Mouse (Mus musculus): ENCODE data around the gene Panx2. TPM values are rescaled to one million over a fixed set of nuclear protein-coding genes. Genes with fewer than 3 reads are reported as not detected.

Gene Panx2
- polyA plus RNA-seq (2016; fragmentation: Nextera tagmentation; extraction: Ambion mirVana) = 1.8 and 1.9 TPM in 2 replicates

- peak within 1 kb of the TSS; percentile 78 for H3K4me3 ChIP-seq
- 1% methylated on average over 55 of the region's 57 CpGs for WGBS
- peaks cover 16% of the 10 kb centered on the region for H3K4me1 ChIP-seq
- no peak for DNase-seq (ENCODE audit: low spot score)
- peak within 1 kb of the TSS; percentile 89 for H3K27ac ChIP-seq
- H3K36me3 ChIP-seq = peaks cover 11% of the 10 kb centered on the region; the same call in 1 of the 2 replicates
- no peaks in the 10 kb centered on the region for H3K9me3 ChIP-seq
- H3K27me3 ChIP-seq (ENCODE audit: insufficient read depth, poor library complexity, severe bottlenecking) = peaks cover 81% of the 10 kb centered on the region
These were observed at the start of gene Panx2 for GRCm38 (mm10) chr15:89059161-89059931. Panx2 (plus strand) TSS chr15:89059734.

DNA sequence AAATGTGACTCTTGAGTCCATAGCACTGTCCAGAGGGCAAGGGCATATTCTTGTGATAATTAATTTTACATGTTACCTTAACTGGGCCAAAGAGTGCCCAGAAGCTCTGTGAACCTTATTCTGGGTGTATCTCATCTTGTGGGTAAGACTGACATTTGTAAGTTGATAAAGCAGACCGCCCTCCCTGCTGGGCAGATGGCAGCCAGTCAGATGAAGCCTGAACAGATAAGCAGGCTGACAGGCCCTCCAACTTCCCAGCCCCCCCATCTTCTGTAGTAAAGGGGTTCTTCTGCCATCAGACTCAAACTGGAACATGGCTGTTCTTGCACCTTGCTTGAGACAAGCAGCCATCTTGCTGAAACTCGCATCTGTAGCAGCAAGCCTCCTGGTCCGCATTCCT, 42.8 kb upstream of the Panx2 start:
- Histone ChIP-seq H3K4me3 (no peak overlapping the region), H3K27ac (peak overlapping the region; percentile 42; the same call in 1 of the 2 replicates), H3K27me3 (ENCODE audit: insufficient read depth, poor library complexity, severe bottlenecking) (no peaks in the 10 kb centered on the region), H3K4me1 (peaks cover 30% of the 10 kb centered on the region), H3K36me3 (no peaks in the 10 kb centered on the region), H3K9me3 (no peaks in the 10 kb centered on the region)
- 61% methylated on average over 3 of the region's 3 CpGs for WGBS
- DNase-seq (ENCODE audit: low spot score) = no peak

DNA sequence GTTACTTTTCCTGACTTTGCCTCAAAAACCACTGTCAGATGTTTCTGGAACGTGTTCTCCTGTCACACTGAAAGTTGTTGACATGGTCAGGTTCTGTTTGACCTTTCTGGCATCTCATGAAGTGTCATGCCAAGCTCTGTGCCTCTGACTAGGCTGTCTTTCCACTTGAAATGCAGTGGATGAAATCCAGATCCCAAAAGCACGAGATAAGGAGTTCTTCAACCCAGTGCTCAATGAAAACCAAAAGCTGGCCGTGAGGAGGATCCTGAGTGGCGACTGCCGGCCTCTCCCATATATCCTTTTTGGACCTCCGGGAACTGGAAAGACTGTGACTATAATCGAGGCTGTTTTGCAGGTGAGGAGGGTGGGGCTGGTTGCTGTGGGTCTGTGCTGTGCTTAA, 39.4 kb upstream of the Panx2 start:
- DNase-seq (ENCODE audit: low spot score) = peak; percentile 84
- Histone ChIP-seq H3K4me1 (peaks cover 41% of the 10 kb centered on the region), H3K27ac (peak overlapping the region; percentile 85), H3K9me3 (no peaks in the 10 kb centered on the region), H3K4me3 (peak overlapping the region; percentile 51), H3K36me3 (peaks cover 17% of the 10 kb centered on the region; the same call in 1 of the 2 replicates), H3K27me3 (ENCODE audit: insufficient read depth, poor library complexity, severe bottlenecking) (no peaks in the 10 kb centered on the region)
- 18% methylated on average over 7 of the region's 7 CpGs for WGBS

- Histone ChIP-seq H3K27ac (peak overlapping the region; percentile 85), H3K27me3 (ENCODE audit: insufficient read depth, poor library complexity, severe bottlenecking) (no peaks in the 10 kb centered on the region), H3K4me3 (peak overlapping the region; percentile 51), H3K4me1 (peaks cover 37% of the 10 kb centered on the region), H3K36me3 (peaks cover 20% of the 10 kb centered on the region; the same call in 1 of the 2 replicates), H3K9me3 (no peaks in the 10 kb centered on the region)
- DNase-seq (ENCODE audit: low spot score) = no peak
- 36% methylated on average over 7 of the region's 7 CpGs for WGBS
These were observed 39.0 kb upstream of the Panx2 start for GRCm38 (mm10) chr15:89020492-89020891.

GRCm38 (mm10) chr15:89044381-89044780, 15.2 kb upstream of the Panx2 start:
- H3K27me3 ChIP-seq (ENCODE audit: insufficient read depth, poor library complexity, severe bottlenecking) = no peaks in the 10 kb centered on the region
- WGBS = 78% methylated on average over 5 of the region's 5 CpGs
- DNase-seq (ENCODE audit: low spot score) = no peak
- H3K27ac ChIP-seq = no peak overlapping the region
- H3K4me1 ChIP-seq = no peaks in the 10 kb centered on the region
- peaks cover 33% of the 10 kb centered on the region for H3K36me3 ChIP-seq
- H3K9me3 ChIP-seq = peaks cover 3% of the 10 kb centered on the region; the same call in 1 of the 2 replicates
- no peak overlapping the region for H3K4me3 ChIP-seq

DNA sequence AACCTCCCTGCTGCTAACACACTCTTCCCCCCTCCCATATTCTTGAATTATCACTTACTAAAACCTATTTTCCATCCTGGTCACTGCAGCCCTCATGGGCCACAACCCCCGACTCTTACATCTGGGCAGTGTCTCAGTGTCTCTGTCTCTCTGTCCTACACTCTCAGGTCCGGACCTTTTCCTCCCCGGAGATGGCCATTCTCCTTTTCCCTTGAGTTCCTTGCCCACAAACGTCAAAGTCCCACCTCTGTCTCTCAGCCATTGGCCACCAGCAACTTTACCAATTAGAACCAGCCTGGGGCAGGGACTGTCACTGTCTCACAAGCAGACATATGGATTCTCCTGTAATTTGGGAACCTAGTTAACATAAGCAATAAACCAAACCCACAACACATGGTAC, 13.2 kb upstream of the Panx2 start:
- Histone ChIP-seq H3K36me3 (peaks cover 37% of the 10 kb centered on the region), H3K27ac (no peak overlapping the region), H3K27me3 (ENCODE audit: insufficient read depth, poor library complexity, severe bottlenecking) (no peaks in the 10 kb centered on the region; the same call in 1 of the 2 replicates), H3K9me3 (peaks cover 3% of the 10 kb centered on the region; the same call in 1 of the 2 replicates), H3K4me3 (no peak overlapping the region), H3K4me1 (no peaks in the 10 kb centered on the region)
- peak; percentile 61 for DNase-seq (ENCODE audit: low spot score)
- 76% methylated on average over 4 of the region's 4 CpGs for WGBS

DNA sequence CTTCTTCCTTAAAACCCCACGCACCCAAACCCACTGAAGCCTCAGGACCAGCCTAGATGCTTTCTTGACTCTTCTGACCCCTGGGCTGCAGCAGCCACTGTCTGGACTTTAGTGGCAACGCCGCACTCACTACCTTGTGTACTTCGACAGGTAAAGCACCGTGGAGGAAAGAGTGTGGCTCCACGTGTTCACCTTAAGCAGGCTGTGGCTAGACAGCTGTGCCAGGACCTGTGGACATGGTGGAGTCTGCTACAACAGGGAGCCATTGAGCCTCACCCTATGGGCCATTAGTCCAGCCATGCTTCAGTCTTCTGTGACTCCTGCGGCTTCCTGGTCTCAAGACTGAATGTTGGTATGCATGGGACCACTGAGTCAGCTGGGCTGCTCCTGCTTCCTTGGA, 4.9 kb upstream of the Panx2 start:
- Histone ChIP-seq H3K27me3 (ENCODE audit: insufficient read depth, poor library complexity, severe bottlenecking) (peaks cover 38% of the 10 kb centered on the region), H3K4me1 (peaks cover 8% of the 10 kb centered on the region), H3K36me3 (peaks cover 35% of the 10 kb centered on the region; the same call in 1 of the 2 replicates), H3K9me3 (no peaks in the 10 kb centered on the region), H3K27ac (no peak overlapping the region), H3K4me3 (no peak overlapping the region)
- 88% methylated on average over 7 of the region's 7 CpGs for WGBS
- DNase-seq (ENCODE audit: low spot score) = no peak

GRCm38 (mm10) chr15:89058736-89059135, 798 bp upstream of the Panx2 start:
- Histone ChIP-seq H3K27me3 (ENCODE audit: insufficient read depth, poor library complexity, severe bottlenecking) (peaks cover 75% of the 10 kb centered on the region), H3K36me3 (peaks cover 14% of the 10 kb centered on the region; the same call in 1 of the 2 replicates), H3K4me1 (peaks cover 16% of the 10 kb centered on the region), H3K9me3 (no peaks in the 10 kb centered on the region), H3K27ac (peak overlapping the region; percentile 89), H3K4me3 (peak overlapping the region; percentile 78)
- 19% methylated on average over 6 of the region's 6 CpGs for WGBS
- no peak for DNase-seq (ENCODE audit: low spot score)

- no peak for DNase-seq (ENCODE audit: low spot score)
- Histone ChIP-seq H3K27ac (peak overlapping the region; percentile 89), H3K9me3 (no peaks in the 10 kb centered on the region), H3K36me3 (peaks cover 4% of the 10 kb centered on the region; the same call in 1 of the 2 replicates), H3K4me3 (peak overlapping the region; percentile 78), H3K27me3 (ENCODE audit: insufficient read depth, poor library complexity, severe bottlenecking) (peaks cover 85% of the 10 kb centered on the region), H3K4me1 (peaks cover 16% of the 10 kb centered on the region)
- whole genome bisulfite sequencing = 1% methylated on average over 43 of the region's 48 CpGs
These were observed 623 bp downstream of the Panx2 start for GRCm38 (mm10) chr15:89060032-89060681.

DNA sequence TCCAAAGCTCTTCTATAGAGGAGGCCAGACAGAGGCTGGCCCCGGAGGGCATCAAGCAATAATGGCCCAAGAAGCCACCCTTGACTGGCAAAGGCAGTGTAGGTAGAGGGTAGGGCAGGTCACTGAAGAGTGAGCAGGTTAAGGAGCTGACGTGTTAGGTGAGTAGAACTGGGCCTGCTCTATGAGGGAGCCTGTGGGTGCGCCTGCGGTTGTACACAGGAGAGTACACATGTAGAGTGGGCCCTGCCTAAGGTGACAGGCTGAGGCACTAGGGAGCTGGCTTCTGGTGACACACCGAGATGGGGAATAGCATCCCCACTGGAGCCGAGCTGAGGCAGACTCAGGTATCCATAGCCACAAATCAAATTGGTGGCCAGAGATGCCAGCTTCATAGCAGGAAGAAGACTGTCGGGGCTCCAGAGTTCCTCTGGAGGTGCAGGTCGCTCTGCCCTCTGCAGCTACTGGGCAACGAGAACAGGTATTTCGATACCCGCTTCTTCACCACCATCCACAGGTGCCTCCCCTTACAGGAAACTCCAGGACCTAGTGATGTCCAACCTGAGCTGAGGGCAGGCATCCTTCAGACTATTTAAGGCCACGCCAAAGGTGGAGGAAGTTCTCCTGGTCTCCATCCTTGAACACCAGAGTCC, 1.4 kb downstream of the Panx2 start:
- H3K27me3 ChIP-seq (ENCODE audit: insufficient read depth, poor library complexity, severe bottlenecking) = peaks cover 86% of the 10 kb centered on the region
- WGBS = 84% methylated on average over 12 of the region's 12 CpGs
- H3K4me3 ChIP-seq = peak overlapping the region; percentile 78

DNA sequence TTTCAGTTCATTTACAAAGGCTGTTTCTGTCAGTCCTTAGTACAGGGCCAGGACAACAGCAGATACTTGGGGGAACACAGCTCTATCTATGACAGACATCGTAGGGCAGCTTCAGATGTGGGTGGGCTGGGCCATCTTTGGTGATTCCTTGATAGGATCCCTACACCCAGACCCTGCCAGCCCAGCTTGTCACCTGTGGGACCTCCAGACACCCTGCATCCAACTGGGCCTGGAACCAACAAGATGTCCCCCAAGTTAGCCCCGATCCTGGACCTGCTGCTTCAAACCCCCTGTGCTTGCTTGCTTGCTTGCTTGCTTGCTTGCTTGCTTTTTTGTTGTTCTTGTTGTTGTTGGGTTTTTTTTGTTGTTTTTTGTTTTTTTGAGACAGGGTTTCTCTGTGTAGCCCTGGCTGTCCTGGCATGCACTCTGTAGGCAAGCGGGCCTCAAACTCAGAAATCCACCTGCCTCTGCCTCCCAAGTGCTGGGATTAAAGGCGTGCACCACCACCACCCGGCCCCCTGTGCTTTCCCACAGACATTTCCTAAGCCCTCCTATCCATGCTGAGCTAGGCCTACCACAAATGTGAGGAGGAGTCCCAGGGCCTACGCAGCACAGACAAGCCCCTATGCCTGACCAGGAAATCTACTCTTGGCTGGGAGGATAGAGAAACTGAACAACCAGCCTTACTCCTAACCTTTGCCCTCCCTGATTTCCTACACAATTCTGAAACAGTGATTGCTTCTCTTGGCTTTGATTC, 2.4 kb downstream of the Panx2 start:
- DNase-seq (ENCODE audit: low spot score) = no peak
- H3K27me3 ChIP-seq (ENCODE audit: insufficient read depth, poor library complexity, severe bottlenecking) = peaks cover 91% of the 10 kb centered on the region
- no peak overlapping the region for H3K4me3 ChIP-seq
- no peaks in the 10 kb centered on the region for H3K36me3 ChIP-seq
- H3K4me1 ChIP-seq = peaks cover 19% of the 10 kb centered on the region
- WGBS = 82% methylated on average over 6 of the region's 6 CpGs
- no peaks in the 10 kb centered on the region for H3K9me3 ChIP-seq
- no peak overlapping the region for H3K27ac ChIP-seq

More for the DNA sequence above, 1.4 kb downstream of the Panx2 start:
- Histone ChIP-seq H3K36me3 (no peaks in the 10 kb centered on the region), H3K27ac (no peak overlapping the region), H3K4me1 (peaks cover 16% of the 10 kb centered on the region), H3K9me3 (no peaks in the 10 kb centered on the region)
- DNase-seq (ENCODE audit: low spot score) = no peak

- peaks cover 91% of the 10 kb centered on the region for H3K27me3 ChIP-seq (ENCODE audit: insufficient read depth, poor library complexity, severe bottlenecking)
- H3K4me3 ChIP-seq = no peak overlapping the region
- 80% methylated on average over 5 of the region's 5 CpGs for WGBS
- no peak for DNase-seq (ENCODE audit: low spot score)
- H3K36me3 ChIP-seq = no peaks in the 10 kb centered on the region
- H3K4me1 ChIP-seq = peaks cover 23% of the 10 kb centered on the region
- H3K27ac ChIP-seq = no peak overlapping the region
- no peaks in the 10 kb centered on the region for H3K9me3 ChIP-seq
These were observed 3.0 kb downstream of the Panx2 start for GRCm38 (mm10) chr15:89062518-89062910.

Measured in heart, embryonic 10.5 days (tissue).